Mouse (Mus musculus): Measurements from ENCODE around the gene Cebpb. TPM values are rescaled to one million over a fixed set of nuclear protein-coding genes. Genes with fewer than 3 reads are reported as not detected.

The Cebpb gene
- polyA plus RNA-seq, 1 experiment from 2014 or later, result 0.15 TPM

GRCm38 (mm10) chr2:167694963-167695362, 6.2 kb downstream of the Cebpb start:
- H3K4me1 ChIP-seq (ENCODE audit: control insufficient read depth, insufficient read depth, low read depth, low read length), result peaks cover 3% of the 10 kb centered on the region
- 94% methylated on average over 7 of the region's 7 CpGs for WGBS
- H3K27me3 ChIP-seq (replicated peaks; ENCODE audit: control insufficient read depth, insufficient read depth, low read length), result peaks cover 18% of the 10 kb centered on the region
- H3K4me3 ChIP-seq (ENCODE audit: low read length), result no peak overlapping the region
- no peak overlapping the region for H3K27ac ChIP-seq (ENCODE audit: low read depth, low read length)
- H3K4me2 ChIP-seq (ENCODE audit: low read length), result no peak overlapping the region
- no peaks in the 10 kb centered on the region for H3K9me3 ChIP-seq (ENCODE audit: control insufficient read depth, low read length)
- H3K36me3 ChIP-seq (ENCODE audit: control insufficient read depth, insufficient read depth, low read length), result no peaks in the 10 kb centered on the region
- H3K9ac ChIP-seq (ENCODE audit: low read depth, low read length), result no peak overlapping the region
- ATAC-seq, result no peak

GRCm38 (mm10) chr2:167695491-167695890, 6.8 kb downstream of the Cebpb start:
- 63% methylated on average over 14 of the region's 14 CpGs for WGBS
- Histone ChIP-seq H3K9ac (ENCODE audit: low read depth, low read length) (no peak overlapping the region), H3K36me3 (ENCODE audit: control insufficient read depth, insufficient read depth, low read length) (no peaks in the 10 kb centered on the region), H3K27me3 (replicated peaks; ENCODE audit: control insufficient read depth, insufficient read depth, low read length) (peaks cover 17% of the 10 kb centered on the region), H3K4me1 (ENCODE audit: control insufficient read depth, insufficient read depth, low read depth, low read length) (peaks cover under 1% of the 10 kb centered on the region), H3K27ac (ENCODE audit: low read depth, low read length) (no peak overlapping the region), H3K4me2 (ENCODE audit: low read length) (no peak overlapping the region), H3K4me3 (ENCODE audit: low read length) (no peak overlapping the region), H3K9me3 (ENCODE audit: control insufficient read depth, low read length) (no peaks in the 10 kb centered on the region)
- no peak for ATAC-seq

- no peak overlapping the region for H3K4me2 ChIP-seq (ENCODE audit: low read length)
- H3K27me3 ChIP-seq (replicated peaks; ENCODE audit: control insufficient read depth, insufficient read depth, low read length), result peaks cover 10% of the 10 kb centered on the region
- H3K27ac ChIP-seq (ENCODE audit: low read depth, low read length), result no peak overlapping the region
- H3K9me3 ChIP-seq (ENCODE audit: control insufficient read depth, low read length), result no peaks in the 10 kb centered on the region
- H3K9ac ChIP-seq (ENCODE audit: low read depth, low read length), result no peak overlapping the region
- H3K36me3 ChIP-seq (ENCODE audit: control insufficient read depth, insufficient read depth, low read length), result no peaks in the 10 kb centered on the region
- 86% methylated on average over 7 of the region's 7 CpGs for WGBS
- no peak for ATAC-seq
- H3K4me3 ChIP-seq (ENCODE audit: low read length), result no peak overlapping the region
- no peaks in the 10 kb centered on the region for H3K4me1 ChIP-seq (ENCODE audit: control insufficient read depth, insufficient read depth, low read depth, low read length)
Measured at GRCm38 (mm10) chr2:167696143-167696542, 7.4 kb downstream of the Cebpb start.

- no peaks in the 10 kb centered on the region for H3K36me3 ChIP-seq (ENCODE audit: control insufficient read depth, insufficient read depth, low read length)
- H3K27ac ChIP-seq (ENCODE audit: low read depth, low read length), result no peak overlapping the region
- ATAC-seq, result no peak
- H3K4me1 ChIP-seq (ENCODE audit: control insufficient read depth, insufficient read depth, low read depth, low read length), result no peaks in the 10 kb centered on the region
- H3K4me3 ChIP-seq (ENCODE audit: low read length), result no peak overlapping the region
- no peaks in the 10 kb centered on the region for H3K27me3 ChIP-seq (replicated peaks; ENCODE audit: control insufficient read depth, insufficient read depth, low read length)
- no peak overlapping the region for H3K9ac ChIP-seq (ENCODE audit: low read depth, low read length)
- no peak overlapping the region for H3K4me2 ChIP-seq (ENCODE audit: low read length)
- WGBS, result 60% methylated on average over 5 of the region's 5 CpGs
- no peaks in the 10 kb centered on the region for H3K9me3 ChIP-seq (ENCODE audit: control insufficient read depth, low read length)
Measured at GRCm38 (mm10) chr2:167697902-167698301, 9.2 kb downstream of the Cebpb start.

GRCm38 (mm10) chr2:167700018-167700417, 11.3 kb downstream of the Cebpb start:
- Histone ChIP-seq H3K4me2 (ENCODE audit: low read length) (no peak overlapping the region), H3K27ac (ENCODE audit: low read depth, low read length) (no peak overlapping the region), H3K9me3 (ENCODE audit: control insufficient read depth, low read length) (no peaks in the 10 kb centered on the region), H3K27me3 (replicated peaks; ENCODE audit: control insufficient read depth, insufficient read depth, low read length) (no peaks in the 10 kb centered on the region), H3K4me3 (ENCODE audit: low read length) (no peak overlapping the region), H3K9ac (ENCODE audit: low read depth, low read length) (no peak overlapping the region), H3K36me3 (ENCODE audit: control insufficient read depth, insufficient read depth, low read length) (no peaks in the 10 kb centered on the region), H3K4me1 (ENCODE audit: control insufficient read depth, insufficient read depth, low read depth, low read length) (no peaks in the 10 kb centered on the region)
- no peak for ATAC-seq
- 87% methylated on average over 5 of the region's 5 CpGs for WGBS

GRCm38 (mm10) chr2:167701472-167701871, 12.8 kb downstream of the Cebpb start:
- Histone ChIP-seq H3K36me3 (ENCODE audit: control insufficient read depth, insufficient read depth, low read length) (no peaks in the 10 kb centered on the region), H3K4me3 (ENCODE audit: low read length) (no peak overlapping the region), H3K27me3 (replicated peaks; ENCODE audit: control insufficient read depth, insufficient read depth, low read length) (no peaks in the 10 kb centered on the region), H3K4me2 (ENCODE audit: low read length) (no peak overlapping the region), H3K9ac (ENCODE audit: low read depth, low read length) (no peak overlapping the region), H3K4me1 (ENCODE audit: control insufficient read depth, insufficient read depth, low read depth, low read length) (no peaks in the 10 kb centered on the region), H3K27ac (ENCODE audit: low read depth, low read length) (no peak overlapping the region), H3K9me3 (ENCODE audit: control insufficient read depth, low read length) (no peaks in the 10 kb centered on the region)
- no peak for ATAC-seq
- WGBS, result 72% methylated on average over 5 of the region's 5 CpGs

GRCm38 (mm10) chr2:167702126-167702525, 13.4 kb downstream of the Cebpb start:
- Histone ChIP-seq H3K4me3 (ENCODE audit: low read length) (no peak overlapping the region), H3K9ac (ENCODE audit: low read depth, low read length) (no peak overlapping the region), H3K9me3 (ENCODE audit: control insufficient read depth, low read length) (no peaks in the 10 kb centered on the region), H3K27ac (ENCODE audit: low read depth, low read length) (no peak overlapping the region), H3K4me1 (ENCODE audit: control insufficient read depth, insufficient read depth, low read depth, low read length) (no peaks in the 10 kb centered on the region), H3K27me3 (replicated peaks; ENCODE audit: control insufficient read depth, insufficient read depth, low read length) (no peaks in the 10 kb centered on the region), H3K4me2 (ENCODE audit: low read length) (no peak overlapping the region), H3K36me3 (ENCODE audit: control insufficient read depth, insufficient read depth, low read length) (no peaks in the 10 kb centered on the region)
- no peak for ATAC-seq
- 86% methylated on average over 6 of the region's 6 CpGs for WGBS

GRCm38 (mm10) chr2:167704409-167704808, 15.7 kb downstream of the Cebpb start:
- Histone ChIP-seq H3K9me3 (ENCODE audit: control insufficient read depth, low read length) (no peaks in the 10 kb centered on the region), H3K4me1 (ENCODE audit: control insufficient read depth, insufficient read depth, low read depth, low read length) (no peaks in the 10 kb centered on the region), H3K9ac (ENCODE audit: low read depth, low read length) (no peak overlapping the region), H3K4me2 (ENCODE audit: low read length) (no peak overlapping the region), H3K27me3 (replicated peaks; ENCODE audit: control insufficient read depth, insufficient read depth, low read length) (no peaks in the 10 kb centered on the region), H3K4me3 (ENCODE audit: low read length) (no peak overlapping the region), H3K36me3 (ENCODE audit: control insufficient read depth, insufficient read depth, low read length) (no peaks in the 10 kb centered on the region), H3K27ac (ENCODE audit: low read depth, low read length) (no peak overlapping the region)
- ATAC-seq, result no peak
- WGBS, result 92% methylated on average over 4 of the region's 4 CpGs

GRCm38 (mm10) chr2:167706183-167706939, 17.6 kb downstream of the Cebpb start:
- Histone ChIP-seq H3K36me3 (ENCODE audit: control insufficient read depth, insufficient read depth, low read length) (no peaks in the 10 kb centered on the region), H3K27ac (ENCODE audit: low read depth, low read length) (no peak overlapping the region), H3K9me3 (ENCODE audit: control insufficient read depth, low read length) (no peaks in the 10 kb centered on the region), H3K4me3 (ENCODE audit: low read length) (no peak overlapping the region), H3K4me2 (ENCODE audit: low read length) (no peak overlapping the region), H3K4me1 (ENCODE audit: control insufficient read depth, insufficient read depth, low read depth, low read length) (no peaks in the 10 kb centered on the region), H3K27me3 (replicated peaks; ENCODE audit: control insufficient read depth, insufficient read depth, low read length) (no peaks in the 10 kb centered on the region), H3K9ac (ENCODE audit: low read depth, low read length) (no peak overlapping the region)
- WGBS, result 78% methylated on average over 9 of the region's 11 CpGs
- no peak for ATAC-seq
